Mouse (Mus musculus) liver, embryonic 14.5 days (tissue): ENCODE measurements around the gene Lamc1.

ENCODE experiments used
- CTCF ChIP-seq: IDR thresholded peaks from 2 replicates; pipeline ENCODE4 v1.5.1; 2016; ENCODE audit warnings: antibody characterized with exemption, low read depth, control low read depth
- EP300 ChIP-seq: IDR thresholded peaks from 2 replicates; pipeline ENCODE4 v1.6.1; 2016; ENCODE audit warnings: antibody characterized with exemption, low read depth

- TF ChIP-seq CTCF, result no peak
- TF ChIP-seq EP300, result no peak
Observed at GRCm38 (mm10) chr1:153360556-153360955, 28.0 kb upstream of the Lamc1 start.
